Mouse (Mus musculus) MEL (cell line): Measurements from ENCODE around the gene Dgkh. TPM values are rescaled to one million over a fixed set of nuclear protein-coding genes. Genes with fewer than 3 reads are reported as not detected.
"Not testable (repeated sequence)": the region's sequence is repeated elsewhere in the genome, so short reads cannot be mapped to it uniquely, and the experiment has no call there.

Experiments used
- DNase-seq: peaks from one replicate; pipeline ENCODE4 v3.0.0; 2011; ENCODE audit warnings: low read depth, low spot score
- H3K27ac ChIP-seq: 2 replicates; pipeline ENCODE4 v1.5.1; 2012; ENCODE audit warnings: low read depth, mild to moderate bottlenecking, control low read depth, low read length, moderate library complexity; ENCODE audit not compliant: control insufficient read depth
- H3K27me3 ChIP-seq, 2 experiments: fragments of 150-350 bp in 1 of 2; sonication (generic) in 1 of 2; 2 replicates each; pipeline ENCODE4 v1.6.1; 2012; ENCODE audit warnings: low read length in 2 of 2, mild to moderate bottlenecking in 2 of 2, improper control_type of control experiment in 1 of 2, moderate library complexity in 1 of 2; ENCODE audit not compliant: insufficient read depth in 2 of 2, control insufficient read depth in 1 of 2
- H3K36me3 ChIP-seq, 2 experiments: 2 replicates each; pipeline ENCODE4 v1.6.1; 2012 to 2014; ENCODE audit warnings: low read length in 2 of 2, improper control_type of control experiment in 1 of 2, inconsistent platforms in 1 of 2, mild to moderate bottlenecking in 1 of 2; ENCODE audit not compliant: insufficient read depth in 2 of 2, control insufficient read depth in 1 of 2
- H3K4me1 ChIP-seq, 2 experiments: fragments of 150-350 bp in 1 of 2; sonication (generic) in 1 of 2; 2 replicates each; pipeline ENCODE4 v1.6.1; 2012; ENCODE audit warnings: low read length in 2 of 2, improper control_type of control experiment in 1 of 2, mild to moderate bottlenecking in 1 of 2; ENCODE audit not compliant: insufficient read depth in 2 of 2, control insufficient read depth in 1 of 2
- H3K4me3 ChIP-seq, 2 experiments: fragments of 150-350 bp in 1 of 2; sonication (generic) in 1 of 2; 2 replicates each; pipeline ENCODE4 v1.5.1; 2012; ENCODE audit warnings: low read depth in 2 of 2, low read length in 2 of 2, mild to moderate bottlenecking in 2 of 2, moderate library complexity in 2 of 2, control low read depth in 1 of 2, improper control_type of control experiment in 1 of 2; ENCODE audit not compliant: control insufficient read depth in 1 of 2, insufficient read depth in 1 of 2
- H3K79me2 ChIP-seq: 2 replicates; pipeline ENCODE4 v1.6.1; 2012; ENCODE audit warnings: mild to moderate bottlenecking, low read length, moderate library complexity; ENCODE audit not compliant: control insufficient read depth, poor library complexity, insufficient read depth
- H3K9ac ChIP-seq: 2 replicates; pipeline ENCODE4 v1.6.1; 2012; ENCODE audit warnings: low read depth, mild to moderate bottlenecking, control low read depth, low read length, moderate library complexity; ENCODE audit not compliant: control insufficient read depth, poor library complexity, severe bottlenecking
- H3K9me3 ChIP-seq: fragments of 150-350 bp; sonication (generic); replicated peaks from 2 replicates; pipeline ENCODE4 v1.6.1; 2012; ENCODE audit warnings: mild to moderate bottlenecking, low read length, improper control_type of control experiment, moderate library complexity; ENCODE audit not compliant: insufficient read depth
- CTCF ChIP-seq, 3 experiments: IDR thresholded peaks in 2 of 3; conservative IDR thresholded peaks in 1 of 3; 2 replicates each; pipeline ENCODE4 v1.5.1; 2011 to 2012; ENCODE audit warnings: low read length in 3 of 3, low read depth in 2 of 3, mild to moderate bottlenecking in 2 of 3, improper control_type of control experiment in 1 of 3, inconsistent platforms in 1 of 3, mixed read lengths in 1 of 3, moderate library complexity in 1 of 3; ENCODE audit not compliant: control insufficient read depth in 1 of 3, insufficient read depth in 1 of 3, poor library complexity in 1 of 3, severe bottlenecking in 1 of 3
- KAT2A ChIP-seq: conservative IDR thresholded peaks from 2 replicates; pipeline ENCODE4 v1.6.1; 2012; ENCODE audit warnings: low read depth, low read length, improper control_type of control experiment, inconsistent platforms
- MAFK ChIP-seq: IDR thresholded peaks from 2 replicates; pipeline ENCODE4 v1.6.1; 2011; ENCODE audit warnings: low read depth, mild to moderate bottlenecking, low read length, improper control_type of control experiment, borderline replicate concordance
- MAZ ChIP-seq: IDR thresholded peaks from 2 replicates; pipeline ENCODE4 v1.6.1; 2012; ENCODE audit warnings: low read depth, mild to moderate bottlenecking, inconsistent platforms, low read length, improper control_type of control experiment
- MEF2A ChIP-seq: IDR thresholded peaks from 2 replicates; pipeline ENCODE4 v1.6.1; 2014; ENCODE audit warnings: low read depth, mild to moderate bottlenecking, inconsistent platforms, low read length, improper control_type of control experiment; ENCODE audit not compliant: poor library complexity, insufficient replicate concordance, severe bottlenecking; ENCODE audit errors: extremely low read depth
- NRF1 ChIP-seq: IDR thresholded peaks from 2 replicates; pipeline ENCODE4 v1.6.1; 2014; ENCODE audit warnings: low read depth, mild to moderate bottlenecking, inconsistent platforms, low read length, improper control_type of control experiment, moderate library complexity; ENCODE audit not compliant: poor library complexity, insufficient read depth, severe bottlenecking
- POLR2AphosphoS2 ChIP-seq: IDR thresholded peaks from 2 replicates; pipeline ENCODE4 v1.6.1; 2011; ENCODE audit warnings: low read length, improper control_type of control experiment
- USF1 ChIP-seq: IDR thresholded peaks from 2 replicates; pipeline ENCODE4 v1.6.1; 2014; ENCODE audit warnings: low read depth, mild to moderate bottlenecking, inconsistent platforms, low read length, improper control_type of control experiment, moderate library complexity
- polyA plus RNA-seq, 2 experiments: library from polyadenylated mRNA; stranded (reverse) in 1 of 2; unstranded in 1 of 2; fragments of >175 nt in 1 of 2; fragments of >200 nt in 1 of 2; gene quantifications; 2 replicates each; pipeline versions ENCODE4 v1.2.1 to v1.2.4; 2012; ENCODE audit warnings: low replicate concordance in 2 of 2, low read depth in 1 of 2; ENCODE audit not compliant: insufficient read length in 2 of 2, insufficient read depth in 1 of 2, missing spikeins in 1 of 2
- total RNA-seq: library from RNA; depleted of rRNA; stranded (reverse); fragments of 300-350 nt; gene quantifications from 2 replicates; pipeline ENCODE4 v1.2.3, GENCODE M21; 2012

Dgkh gene
- total and polyA plus RNA-seq, 3 experiments: under 0.01 TPM; not detected in 2

GRCm38 (mm10) chr14:78734605-78735004, 2.0 kb upstream of the Dgkh start:
- Histone ChIP-seq H3K4me3 (no peak overlapping the region), H3K79me2 (no peaks in the 10 kb centered on the region), H3K9ac (no peak overlapping the region), H3K27ac (no peak overlapping the region), H3K36me3 (no peaks in the 10 kb centered on the region), H3K9me3 (no peaks in the 10 kb centered on the region), H3K4me1 (no peaks in the 10 kb centered on the region), H3K27me3 (no peaks in the 10 kb centered on the region)
- TF ChIP-seq USF1: no peak
- no peak for TF ChIP-seq POLR2AphosphoS2
- no peak for TF ChIP-seq MEF2A
- no peak for TF ChIP-seq MAFK
- no peak for TF ChIP-seq KAT2A
- TF ChIP-seq CTCF (IDR thresholded peaks at IDR 0.05 in 2 of 3, conservative IDR thresholded peaks at IDR 0.05 in 1 of 3; ENCODE audit: control insufficient read depth in 1 of 3, insufficient read depth in 1 of 3, low read depth in 2 of 3, low read length in 3 of 3, poor library complexity in 1 of 3, severe bottlenecking in 1 of 3): no peak
- DNase-seq: no peak

GRCm38 (mm10) chr14:78734203-78734602, 1.6 kb upstream of the Dgkh start:
- DNase-seq, H3K27ac ChIP-seq, H3K4me3 ChIP-seq, H3K4me1 ChIP-seq, H3K9me3 ChIP-seq, H3K9ac ChIP-seq, H3K79me2 ChIP-seq, H3K36me3 ChIP-seq, H3K27me3 ChIP-seq: not testable (repeated sequence)

DNA sequence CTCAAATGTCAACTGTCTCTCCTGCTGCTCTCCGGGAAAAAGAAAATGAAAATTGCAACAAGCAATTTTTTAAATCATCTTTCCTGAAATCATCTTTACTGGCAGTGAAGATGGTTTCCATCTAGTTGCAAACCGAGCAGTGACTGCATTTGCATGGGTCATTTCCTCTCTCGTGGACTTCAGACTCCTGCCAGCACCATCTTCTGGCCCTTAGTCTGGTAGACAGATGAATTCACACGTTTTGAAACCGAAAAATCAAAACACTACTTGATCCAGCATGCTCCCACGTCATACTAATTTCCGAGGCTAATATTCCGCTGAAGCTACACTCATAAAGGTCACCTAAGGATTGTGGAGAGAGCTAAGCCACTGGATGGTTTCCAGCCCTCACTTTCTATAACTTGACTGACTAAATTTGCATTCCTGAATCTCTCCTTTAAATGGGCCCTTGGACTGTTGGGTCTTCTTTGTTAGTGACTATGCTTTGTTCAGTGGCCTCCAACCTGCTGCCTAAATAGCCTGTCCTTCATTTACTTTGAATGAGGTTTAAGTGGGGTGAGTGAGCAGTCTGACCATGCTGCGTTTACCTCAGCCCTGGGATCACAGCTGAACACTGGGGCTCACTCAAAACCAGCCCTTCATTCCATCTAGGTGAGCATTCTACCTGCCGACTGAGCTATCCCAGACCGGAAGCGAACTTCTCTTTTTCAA, 945 bp upstream of the Dgkh start:
- Histone ChIP-seq H3K9me3 (no peaks in the 10 kb centered on the region), H3K4me3 (no peak overlapping the region), H3K9ac (no peak overlapping the region), H3K79me2 (no peaks in the 10 kb centered on the region), H3K27me3 (no peaks in the 10 kb centered on the region), H3K36me3 (no peaks in the 10 kb centered on the region), H3K4me1 (no peaks in the 10 kb centered on the region), H3K27ac (no peak overlapping the region)
- TF ChIP-seq NRF1: no peak
- TF ChIP-seq MAZ: no peak
- no peak for TF ChIP-seq USF1
- DNase-seq: no peak
